Mouse (Mus musculus) CD4-positive, CD25-positive, alpha-beta regulatory T cell, adult 4 months (primary cell): ENCODE measurements around the gene Ppp1r14b. TPM values are rescaled to one million over a fixed set of nuclear protein-coding genes. Genes with fewer than 3 reads are reported as not detected.
A peak's percentile ranks its signal among the peaks of the same experiment; 100 is the strongest.

Experiments
- ATAC-seq: one replicate; pipeline ENCODE4 v1.8.0; 2017
- polyA plus RNA-seq, 2 experiments: library from polyadenylated mRNA; unstranded; fragments of 100-300 nt; shearing (Covaris generic); gene quantifications; one replicate each; pipeline ENCODE4 v1.2.1; 2017

The Ppp1r14b gene
- polyA plus RNA-seq, 2 experiments from 2014 or later, result 9.3 to 23.8 TPM

DNA sequence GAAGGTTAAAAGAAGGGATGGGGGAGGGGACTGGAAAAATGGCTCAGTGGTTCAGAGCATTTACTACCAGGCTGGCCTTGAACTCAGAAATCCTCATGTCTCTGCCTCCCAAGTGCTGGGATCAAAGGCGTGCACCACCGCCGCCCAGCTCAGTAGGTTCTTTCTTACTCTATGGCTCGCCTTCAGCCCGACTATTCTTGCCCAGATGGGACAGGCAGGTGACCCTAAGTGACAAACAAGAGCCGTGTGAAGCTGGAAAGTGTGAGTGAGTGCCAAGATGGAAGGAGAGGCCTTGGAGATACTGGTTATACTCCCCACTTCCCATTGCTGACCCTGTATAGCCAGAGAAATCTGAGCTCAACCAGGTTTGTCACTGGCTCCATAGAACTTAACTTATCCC, 31.1 kb upstream of the Ppp1r14b start:
- ATAC-seq, result no peak

DNA sequence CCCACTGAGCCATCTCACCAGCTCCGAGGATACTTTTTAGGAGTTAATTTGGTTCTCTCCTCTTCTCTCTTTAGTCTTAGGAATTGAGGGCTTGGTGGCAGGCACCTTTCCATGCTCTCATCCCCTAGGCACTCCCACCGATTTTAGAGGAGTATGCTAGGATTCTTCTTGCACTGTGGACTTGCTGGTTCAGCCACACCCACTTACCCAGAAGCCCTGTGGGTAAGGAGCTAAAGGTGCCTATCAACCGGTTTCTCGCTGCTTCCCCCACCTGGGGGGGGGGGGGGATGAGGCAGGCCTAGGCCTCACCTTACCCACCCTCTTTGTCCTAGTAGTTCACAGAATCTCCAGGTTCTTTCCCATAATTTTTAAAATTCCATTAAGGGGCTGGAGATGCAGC, 27.0 kb upstream of the Ppp1r14b start:
- ATAC-seq, result no peak

DNA sequence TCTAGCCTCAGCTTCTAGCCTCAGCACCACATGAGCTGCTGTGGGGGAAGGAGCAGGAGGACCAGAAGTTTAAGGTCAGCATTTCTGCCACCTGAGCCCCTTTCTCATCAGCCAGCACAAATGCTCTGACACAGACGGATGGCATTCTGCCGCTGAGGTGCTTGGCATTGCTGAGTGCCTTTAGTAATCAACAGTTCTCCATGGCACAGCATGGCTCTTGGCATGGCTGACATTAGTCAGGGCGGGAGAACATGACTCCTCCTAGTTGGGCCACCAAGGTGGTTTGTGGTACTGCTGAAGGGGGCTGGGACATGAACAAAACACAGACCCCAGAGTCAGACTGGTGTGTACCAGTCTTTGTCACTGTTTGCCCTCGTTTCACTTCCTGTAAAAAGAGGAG, 26.6 kb upstream of the Ppp1r14b start:
- ATAC-seq, result no peak

DNA sequence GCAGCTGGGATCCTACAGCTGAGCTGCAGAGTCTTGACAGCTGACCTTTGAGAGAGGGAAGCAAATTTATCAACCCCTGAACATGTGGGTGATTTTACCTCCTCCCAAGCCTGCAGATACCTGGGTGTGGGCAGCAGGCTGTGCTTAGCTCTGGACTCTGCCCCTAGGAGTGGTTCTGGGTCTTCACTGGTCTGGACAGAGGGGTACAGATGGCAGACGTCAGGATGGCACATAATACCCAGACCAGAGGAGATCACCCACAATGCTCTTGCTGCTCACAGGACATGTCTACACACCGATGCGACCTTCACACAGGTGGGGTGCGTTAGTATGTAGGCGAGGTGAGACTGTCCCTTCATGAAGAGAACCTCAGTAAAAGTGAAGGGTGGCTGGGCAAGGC, 25.2 kb upstream of the Ppp1r14b start:
- no peak for ATAC-seq

DNA sequence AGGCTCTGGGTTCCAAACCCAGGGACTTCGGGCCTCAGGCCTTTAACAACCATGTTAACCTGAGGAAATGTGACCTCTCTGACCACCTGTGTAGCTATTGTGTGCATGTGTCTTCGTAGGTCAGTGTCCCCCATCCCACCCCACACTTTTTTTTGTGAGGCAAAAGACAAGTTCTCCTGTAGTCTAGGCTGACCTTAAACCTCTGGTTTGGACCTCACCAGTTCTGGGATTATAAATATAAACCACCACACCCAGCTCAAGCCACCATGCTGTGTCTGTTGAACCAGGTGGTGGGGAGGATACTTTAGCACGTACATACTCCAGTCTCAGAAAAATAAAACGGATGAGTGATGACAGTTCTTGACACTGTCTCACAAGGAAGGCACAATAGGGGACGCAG, 24.8 kb upstream of the Ppp1r14b start:
- ATAC-seq, result no peak

DNA sequence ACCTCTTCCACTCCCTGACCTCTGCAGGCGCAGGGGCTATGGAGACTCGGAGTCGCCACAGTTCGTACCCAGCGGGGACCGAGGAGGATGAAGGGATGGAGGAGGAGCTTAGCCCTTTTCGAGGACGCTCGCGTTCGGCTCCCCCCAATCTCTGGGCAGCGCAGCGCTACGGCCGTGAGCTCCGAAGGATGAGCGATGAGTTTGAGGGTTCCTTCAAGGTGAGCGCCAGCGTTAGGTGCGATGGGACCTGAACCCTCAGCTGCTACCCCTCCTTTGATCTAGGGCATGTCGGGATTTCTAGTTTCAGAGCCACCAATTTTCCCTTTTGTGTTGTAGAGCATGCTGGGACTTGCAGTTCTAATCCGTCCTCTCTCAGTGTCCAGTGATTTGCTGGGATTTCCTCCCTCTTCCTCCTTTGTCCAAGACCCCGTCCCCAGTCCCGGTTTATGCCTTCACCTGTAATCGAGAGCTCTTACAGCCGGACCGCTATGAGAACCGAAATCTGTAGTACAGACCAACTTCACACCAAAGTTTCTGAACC, 24.1 kb upstream of the Ppp1r14b start:
- ATAC-seq, result peak; percentile 32

DNA sequence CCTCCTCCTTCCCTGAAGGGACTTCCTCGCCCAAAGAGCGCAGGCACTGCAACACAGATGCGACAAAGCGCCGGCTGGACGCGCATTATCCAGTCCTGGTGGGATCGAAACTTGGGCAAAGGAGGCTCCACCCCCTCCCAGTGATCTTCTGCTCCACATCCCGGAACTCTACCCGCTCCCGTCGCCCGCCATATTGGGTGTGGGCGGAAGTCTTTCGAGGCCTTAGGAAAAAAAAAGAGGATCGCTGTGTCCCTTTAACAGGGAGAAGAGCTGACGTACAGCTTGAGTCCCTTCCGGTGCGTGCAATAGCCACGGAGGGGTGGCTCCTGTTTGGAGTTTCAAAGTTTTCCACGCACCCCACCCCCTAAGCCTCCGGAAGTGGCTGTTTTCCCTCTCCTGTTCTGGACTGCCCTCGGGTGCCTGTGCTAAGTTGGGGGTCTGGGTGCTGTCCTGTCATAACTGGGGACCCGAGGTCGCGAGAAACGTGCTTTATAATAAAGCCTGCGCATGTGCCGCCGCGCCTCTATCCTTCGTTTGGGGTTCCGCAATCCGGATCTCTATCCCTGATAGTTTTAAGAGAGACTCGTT, 23.3 kb upstream of the Ppp1r14b start:
- peak; percentile 64 for ATAC-seq

DNA sequence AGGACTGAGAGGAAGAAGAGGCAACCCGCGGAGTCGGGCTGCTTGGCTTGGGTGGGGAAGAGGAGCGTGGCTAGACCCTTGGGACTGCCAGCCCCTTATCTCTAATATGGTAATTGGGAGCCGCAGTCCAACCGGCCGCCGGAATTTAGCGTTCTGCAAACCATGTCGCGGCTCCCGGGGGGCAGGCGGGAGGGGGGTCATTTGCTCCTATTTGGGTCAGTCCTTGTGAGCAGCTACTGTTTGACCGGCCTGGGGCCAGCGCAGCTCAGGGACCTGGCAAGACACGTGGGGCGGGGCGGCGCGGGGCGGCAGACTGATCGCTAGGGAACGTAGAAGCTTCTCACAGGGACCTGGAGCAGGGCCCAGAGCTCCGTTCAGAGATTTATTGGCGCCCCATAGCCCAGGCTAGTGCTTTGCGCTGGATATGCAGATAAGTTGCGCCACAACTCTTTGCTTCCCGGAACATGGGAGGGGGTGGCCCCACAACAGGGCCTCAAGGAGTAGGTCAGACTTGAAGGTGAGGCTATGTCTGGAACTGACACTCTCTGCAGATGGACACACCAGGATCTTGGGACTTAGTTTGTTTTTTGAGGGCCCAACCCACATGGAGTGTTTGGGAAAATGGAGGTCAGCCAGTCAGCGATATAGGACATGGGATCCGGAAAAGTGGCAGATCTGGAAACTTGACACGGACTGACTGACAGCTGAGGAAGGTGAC, 22.6 kb upstream of the Ppp1r14b start:
- ATAC-seq, result peak; percentile 29

DNA sequence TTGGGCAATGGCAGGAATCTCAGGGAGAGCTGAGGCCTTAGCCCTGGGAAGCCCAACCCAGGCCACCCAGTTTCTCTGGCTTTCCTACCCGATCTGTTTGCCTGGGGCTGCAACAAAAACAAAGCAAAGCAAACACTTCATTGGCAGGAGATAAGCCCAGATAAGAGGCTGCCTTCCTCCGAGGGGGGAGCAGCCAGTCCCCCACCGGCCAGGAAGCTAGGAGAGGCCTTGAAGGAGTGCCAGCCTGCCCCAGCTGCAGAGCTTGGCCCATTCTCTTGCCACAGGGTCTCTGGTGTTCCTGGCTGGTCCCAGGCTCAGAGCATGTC, 22.1 kb upstream of the Ppp1r14b start:
- ATAC-seq, result no peak

DNA sequence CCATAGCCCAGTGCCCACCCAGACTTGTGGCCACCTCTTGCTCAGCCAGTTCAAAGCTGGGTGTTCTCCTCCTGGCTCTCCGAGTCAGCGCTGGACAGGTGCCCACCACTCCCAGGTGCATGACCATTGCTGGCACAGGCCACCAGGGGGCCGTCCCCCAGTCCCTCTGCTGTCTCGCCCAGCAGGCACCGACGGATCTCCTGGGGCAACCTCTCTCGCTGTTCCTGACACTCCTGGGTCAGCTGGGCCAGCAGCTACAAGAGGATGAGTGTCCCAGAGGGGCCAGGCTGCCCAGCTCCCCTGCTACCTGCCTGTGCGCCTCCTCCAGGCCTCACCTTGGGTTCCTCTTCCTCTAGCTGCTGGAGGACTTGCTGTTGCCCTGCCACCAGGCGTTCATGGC, 20.7 kb upstream of the Ppp1r14b start:
- ATAC-seq, result no peak

DNA sequence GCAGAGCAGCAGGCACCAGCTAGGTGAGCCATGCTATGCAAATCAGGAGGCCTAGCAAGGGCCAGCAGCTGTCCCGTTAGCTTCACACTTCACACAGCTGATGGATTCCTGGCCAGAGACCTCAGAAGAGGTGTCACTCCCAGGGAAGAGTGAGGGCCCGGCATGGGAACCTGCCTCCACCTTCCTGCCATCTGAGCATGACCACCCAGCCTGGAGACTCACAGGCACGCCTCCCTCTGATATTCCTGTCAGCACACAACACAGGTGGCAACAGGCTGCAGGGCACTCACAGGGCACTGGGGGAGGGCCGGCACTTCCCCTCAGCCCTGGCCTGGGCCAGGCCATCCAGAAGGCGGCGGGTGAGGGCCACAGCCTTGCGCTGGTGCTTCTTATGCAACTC, 19.3 kb upstream of the Ppp1r14b start:
- ATAC-seq, result no peak

DNA sequence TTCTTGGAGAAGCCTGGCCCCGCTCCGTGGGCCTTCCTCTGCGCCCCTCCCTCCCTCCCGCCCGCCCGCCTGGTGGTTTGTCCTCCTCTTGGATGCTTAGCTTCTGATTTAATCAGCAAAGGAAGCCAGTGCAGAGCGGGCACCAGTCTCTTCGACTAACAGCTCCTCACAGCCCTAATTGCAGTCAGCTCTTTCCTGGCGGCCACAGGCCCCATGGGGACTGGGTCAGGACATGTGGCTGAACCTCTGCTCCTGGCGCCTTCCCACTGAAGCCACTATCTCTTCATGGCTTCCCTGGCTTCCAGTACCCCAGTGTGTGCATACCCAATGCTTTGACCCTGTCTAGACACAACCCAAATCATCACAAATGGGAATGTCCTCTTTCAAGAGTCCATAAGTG, 18.3 kb upstream of the Ppp1r14b start:
- ATAC-seq, result no peak

DNA sequence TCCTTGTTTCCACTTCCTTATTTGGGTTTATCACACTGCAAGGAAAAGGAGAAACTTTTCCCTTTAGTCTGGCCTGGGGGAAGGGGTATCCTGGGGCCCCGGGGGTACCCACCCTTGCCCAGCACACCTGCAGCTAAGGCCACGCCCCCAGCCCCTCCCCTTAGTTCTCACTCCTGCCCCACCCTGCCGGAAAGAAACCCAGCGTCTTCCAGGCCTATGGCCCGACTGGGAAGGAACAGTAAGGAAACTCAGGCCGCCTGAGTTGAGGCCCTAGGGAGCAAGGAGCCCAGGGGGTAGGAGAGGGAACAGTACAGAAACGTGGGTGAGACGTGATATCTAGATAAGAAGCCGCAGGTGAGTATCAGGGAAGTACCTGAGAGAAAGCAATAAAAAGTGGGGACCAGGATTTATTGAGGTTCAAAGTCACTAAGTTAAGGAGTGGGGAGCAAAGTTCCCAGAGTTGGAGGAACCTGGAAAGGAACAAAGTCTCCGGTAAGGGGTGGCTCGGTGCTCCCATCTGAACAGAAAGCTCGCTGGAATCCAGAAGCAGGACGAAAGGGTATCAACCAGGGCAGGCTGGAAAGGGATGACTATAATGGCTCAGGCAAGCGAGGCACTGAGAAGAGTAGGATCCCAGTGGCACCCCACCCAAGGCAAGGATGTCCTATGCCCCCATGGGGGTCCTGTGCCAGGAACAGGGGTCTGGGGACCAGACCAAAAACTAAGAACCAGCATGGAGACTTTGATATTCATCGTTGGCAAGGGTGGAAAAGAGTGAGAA, 6.1 kb upstream of the Ppp1r14b start:
- ATAC-seq, result no peak

DNA sequence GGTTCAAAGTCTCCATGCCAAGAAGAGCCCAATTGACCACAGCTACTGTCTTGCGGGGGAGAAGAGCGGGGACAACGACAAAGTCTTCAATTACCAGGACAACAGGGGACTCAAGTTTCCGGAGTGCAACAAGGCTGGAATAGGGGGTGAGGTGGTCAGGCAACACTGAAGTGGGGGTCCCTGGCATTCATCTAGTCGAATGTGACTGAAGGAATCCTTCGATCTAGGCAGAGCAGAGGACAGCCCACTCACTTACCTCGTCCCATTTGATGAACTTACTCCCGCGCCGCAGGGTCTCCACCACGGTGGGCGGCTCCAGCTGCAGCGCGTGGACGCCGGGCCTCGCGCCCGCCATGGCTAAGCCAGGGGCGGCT, 5.5 kb upstream of the Ppp1r14b start:
- ATAC-seq, result no peak

DNA sequence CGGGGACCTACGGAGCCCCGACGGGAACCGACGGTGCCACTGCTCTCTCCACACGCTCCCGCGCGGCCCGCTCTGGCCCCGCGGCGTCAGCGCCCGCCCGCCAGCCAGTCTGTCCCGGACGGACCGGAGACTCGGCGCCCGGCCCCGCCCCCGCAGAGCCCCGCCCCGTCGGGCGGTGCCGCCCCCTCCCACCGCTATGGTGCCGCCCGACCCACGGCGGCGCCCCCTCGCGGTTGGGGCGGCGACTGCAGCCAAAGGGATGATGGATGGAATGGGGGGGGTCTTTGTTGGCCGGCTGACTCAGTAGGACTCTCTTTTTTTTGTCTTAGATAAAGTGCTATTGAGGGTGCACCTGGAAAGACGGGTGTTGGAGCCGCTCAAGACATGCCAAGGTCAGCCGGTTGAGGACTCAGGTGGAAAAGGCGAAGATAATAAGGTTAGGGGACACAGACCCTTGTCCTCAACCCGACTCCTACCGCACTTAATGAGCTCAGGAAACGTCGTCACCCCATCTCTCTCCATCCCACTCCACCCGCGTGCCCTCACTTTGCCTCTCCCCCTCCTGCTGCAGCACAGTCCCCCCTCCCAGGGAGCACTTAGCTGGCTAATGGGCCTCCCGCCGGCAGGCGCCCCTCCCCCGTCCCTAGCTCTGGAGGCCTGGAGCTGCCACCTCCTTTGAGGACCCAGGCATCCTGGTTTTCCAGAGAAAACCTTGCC, 4.9 kb upstream of the Ppp1r14b start:
- peak; percentile 61 for ATAC-seq

DNA sequence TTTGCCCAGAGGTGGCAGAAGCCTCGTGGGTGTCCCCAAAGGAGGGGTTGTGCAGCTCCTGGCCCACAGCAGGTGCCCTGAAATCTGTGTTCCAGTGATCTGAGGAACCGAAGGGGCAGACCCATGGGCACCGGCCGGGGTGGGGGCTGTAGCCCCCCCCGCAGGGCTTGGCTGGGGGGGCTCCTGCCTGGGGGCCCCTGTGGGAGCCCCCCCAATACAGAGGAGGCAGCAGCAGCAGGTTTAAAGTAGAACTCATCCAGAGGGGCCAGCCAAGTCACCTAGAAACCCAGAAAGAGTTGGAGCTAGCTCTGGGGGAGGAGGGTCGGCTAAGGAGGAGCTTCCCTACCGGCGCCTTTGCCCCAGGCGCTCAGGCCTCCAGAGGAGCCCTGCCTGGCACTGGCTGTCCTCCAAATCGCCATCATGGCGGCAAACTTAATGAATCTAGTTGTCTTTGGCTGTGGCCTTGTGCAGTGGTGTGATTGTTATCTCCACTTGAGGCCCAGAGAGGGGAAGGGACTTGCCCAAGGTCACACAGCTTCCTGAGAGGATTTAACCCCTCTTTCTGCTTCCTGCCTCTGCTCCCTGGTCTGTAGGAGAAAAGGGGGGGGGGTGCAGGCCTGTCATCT, 4.2 kb upstream of the Ppp1r14b start:
- no peak for ATAC-seq

DNA sequence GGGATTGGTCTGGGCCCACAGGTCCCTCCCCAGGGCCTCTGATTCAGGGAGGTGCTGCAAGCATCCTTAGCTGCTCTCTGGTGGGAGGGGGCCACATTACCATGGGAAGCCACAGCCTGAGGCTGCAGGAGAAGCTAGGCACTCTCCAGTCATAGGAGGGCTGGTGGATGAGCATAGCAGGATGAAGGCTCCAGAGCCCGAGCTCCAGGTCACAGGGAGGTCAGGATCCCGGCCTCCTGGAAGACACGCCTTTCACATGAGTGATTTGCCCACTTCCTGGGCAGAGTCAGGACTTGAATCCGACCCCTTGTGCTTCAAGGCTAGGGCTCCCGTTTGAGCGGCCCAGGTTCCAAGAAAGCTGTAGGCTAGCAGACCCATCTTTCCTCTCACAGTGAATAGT, 3.1 kb upstream of the Ppp1r14b start:
- ATAC-seq, result no peak

DNA sequence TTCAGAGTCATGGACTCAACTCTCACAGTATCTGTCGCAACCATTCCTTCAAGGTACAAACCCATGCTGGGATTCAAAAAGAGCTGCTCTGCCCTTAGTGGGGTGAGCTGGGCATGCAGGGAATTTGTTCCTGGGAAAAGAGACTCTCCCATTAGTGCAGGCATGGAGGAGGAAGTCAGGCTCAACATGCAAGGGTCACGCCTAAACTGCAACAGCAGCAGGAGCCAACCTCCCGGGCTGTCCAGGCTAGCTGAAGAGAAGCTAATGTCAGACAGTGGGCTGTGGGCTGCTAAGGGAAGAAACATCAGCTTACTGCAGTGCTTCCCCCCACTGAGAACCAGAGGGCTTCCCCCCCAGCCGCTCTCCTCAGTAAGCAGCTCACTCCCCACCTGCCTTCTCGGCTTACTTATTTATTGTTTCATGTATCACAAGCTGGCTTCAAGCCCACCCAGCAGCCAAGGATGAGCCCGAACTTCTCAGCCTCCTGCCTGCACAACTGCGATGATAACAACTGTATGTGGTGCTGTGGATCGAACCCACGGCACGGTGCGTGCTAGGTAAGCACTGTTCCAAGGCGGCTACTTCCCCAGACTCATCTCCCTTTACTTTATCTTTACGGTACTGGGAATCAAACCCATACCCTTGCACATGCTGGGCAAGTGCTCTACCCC, 2.4 kb upstream of the Ppp1r14b start:
- no peak for ATAC-seq

DNA sequence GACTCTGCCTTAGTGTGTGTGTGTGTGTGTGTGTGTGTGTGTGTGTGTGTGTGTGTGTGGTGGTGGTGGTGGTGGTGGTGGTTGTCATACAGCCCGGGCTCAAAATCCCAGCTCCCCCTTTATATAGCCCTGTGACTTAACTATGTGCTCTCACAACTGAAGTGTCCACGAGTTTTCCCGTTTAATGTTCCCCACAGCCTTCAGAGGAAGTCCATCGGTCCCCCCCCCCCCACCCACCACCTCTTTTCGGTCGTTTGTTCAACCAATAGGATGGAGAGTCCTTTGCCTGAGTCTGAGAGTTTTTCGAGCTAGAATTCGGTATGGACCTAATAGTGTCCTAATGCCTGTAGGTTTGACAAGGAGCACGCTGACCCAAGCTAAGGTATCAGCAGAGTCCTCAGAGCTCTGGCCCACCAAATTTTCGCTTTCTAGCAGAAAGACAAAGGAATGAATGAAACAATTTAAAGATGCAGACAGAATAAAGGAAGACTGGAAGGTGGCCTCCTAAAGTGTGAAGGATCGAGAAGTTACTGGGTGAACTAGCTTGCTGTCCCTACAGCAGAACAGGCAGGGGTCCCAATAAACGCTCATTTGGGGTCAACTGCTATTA, 1.1 kb upstream of the Ppp1r14b start:
- no peak for ATAC-seq

DNA sequence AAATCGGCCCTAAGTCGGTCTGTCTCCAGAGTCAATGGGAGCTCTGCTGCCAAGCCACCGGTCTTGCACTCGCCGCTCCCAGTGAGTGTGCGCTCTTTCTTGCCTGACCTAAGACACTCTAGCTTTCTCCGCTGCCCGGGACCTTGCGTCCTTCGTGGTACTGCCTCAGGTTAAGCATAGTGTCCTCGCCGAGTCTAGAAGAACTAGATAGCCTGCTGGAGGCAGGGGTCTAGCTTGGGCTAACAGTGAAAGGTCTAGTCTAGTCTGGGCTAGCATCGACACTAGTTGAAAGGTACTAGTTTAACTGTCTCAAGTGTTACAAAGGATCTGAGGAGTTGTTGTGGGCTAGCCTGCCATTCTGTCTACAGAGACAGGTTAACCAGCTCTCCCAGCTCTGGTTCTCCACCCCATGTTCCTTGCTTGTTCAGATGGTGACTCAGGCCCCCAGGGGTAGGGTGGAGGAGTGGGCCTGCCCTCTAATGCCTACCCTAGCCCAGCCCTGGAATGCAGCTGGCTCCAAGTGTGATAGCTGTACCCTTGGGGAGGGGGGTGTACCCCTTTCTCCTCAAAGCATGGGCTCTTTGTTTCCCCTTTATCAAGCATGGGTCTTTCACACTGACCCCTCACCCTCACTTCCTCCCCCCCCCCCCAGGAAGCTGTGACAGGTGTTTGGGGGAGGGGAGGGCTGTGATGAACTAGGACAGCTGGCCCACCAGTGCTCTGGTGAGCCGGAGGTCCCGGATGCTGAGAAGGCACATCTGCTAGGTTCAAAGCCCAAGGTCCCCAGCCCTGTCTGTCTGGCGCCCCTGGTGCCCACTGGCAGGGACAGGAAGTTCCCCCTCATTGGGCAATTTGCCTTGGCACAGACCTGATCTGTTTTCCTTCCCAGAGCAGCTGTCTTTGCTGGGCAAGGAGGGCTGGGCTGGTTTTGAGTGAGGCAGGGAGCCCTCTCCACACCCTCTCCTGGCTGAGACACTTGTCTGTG, 1.1 kb downstream of the Ppp1r14b start, which contains the start of gene Plcb3:
Gene Plcb3 (minus strand): TSS at position 934 of the 985 bp plus-strand sequence.
- ATAC-seq, result no peak
